Mouse (Mus musculus) heart, postnatal 10 days (tissue): ENCODE results near the gene Naaladl1. TPM values are rescaled to one million over a fixed set of nuclear protein-coding genes. Genes with fewer than 3 reads are reported as not detected.

Source experiments
- total RNA-seq, 2 experiments: library from RNA; stranded (reverse); gene quantifications; 2 replicates each; pipeline ENCODE4 v1.2.3; 2021

Gene Naaladl1
- total RNA-seq, 2 experiments from 2014 or later: 0.10 to 0.17 TPM

Other genes starting within 250 kb of the Naaladl1 start
- 10 to 100 TPM; 19.0 to 20.5 TPM for gene Frmd8, start 230.5 kb upstream of the Naaladl1 start, total RNA-seq
- 1 to 10 TPM; 4.6 to 5.9 TPM for gene Slc25a45, start 228.0 kb upstream of the Naaladl1 start, total RNA-seq
- 1 to 10 TPM; 1.1 to 1.2 TPM for gene Tigd3, start 211.6 kb upstream of the Naaladl1 start, total RNA-seq
- 100 to 1,000 TPM; 100 to 101 TPM for gene Dpf2, start 192.8 kb upstream of the Naaladl1 start, total RNA-seq
- gene Cdc42ep2, start 181.0 kb upstream of the Naaladl1 start, total RNA-seq: 10 to 100 TPM; 14.0 to 16.0 TPM
- 10 to 100 TPM; 21.1 TPM for gene Pola2, start 141.6 kb upstream of the Naaladl1 start, total RNA-seq
- gene Slc22a20, start 119.6 kb upstream of the Naaladl1 start, total RNA-seq: not detected
- 10 to 100 TPM; 32.6 to 37.8 TPM for gene Capn1, start 89.9 kb upstream of the Naaladl1 start, total RNA-seq
- 10 to 100 TPM; 19.5 TPM for gene Syvn1, start 59.2 kb upstream of the Naaladl1 start, total RNA-seq
- 10 to 100 TPM; 41.7 to 46.7 TPM for gene Mrpl49, start 48.0 kb upstream of the Naaladl1 start, total RNA-seq
- gene Fau, start 47.9 kb upstream of the Naaladl1 start, total RNA-seq: 100 to 1,000 TPM; 738 to 768 TPM
- 10 to 100 TPM; 13.6 to 13.9 TPM for gene Znhit2, start 44.6 kb upstream of the Naaladl1 start, total RNA-seq
- gene Tm7sf2, start 37.4 kb upstream of the Naaladl1 start, total RNA-seq: 1 to 10 TPM; 2.7 to 2.9 TPM
- gene Vps51, start 28.6 kb upstream of the Naaladl1 start, total RNA-seq: 10 to 100 TPM; 36.4 TPM
- gene Tmem262, start 25.7 kb upstream of the Naaladl1 start, total RNA-seq: not detected
- not detected for gene Gm28374, start 23.5 kb upstream of the Naaladl1 start, total RNA-seq
- 10 to 100 TPM; 24.4 to 26.3 TPM for gene Zfpl1, start 20.8 kb upstream of the Naaladl1 start, total RNA-seq
- 1 to 10 TPM; 3.8 to 5.0 TPM for gene Cdca5, start 20.8 kb upstream of the Naaladl1 start, total RNA-seq
- gene AC131692.1, start 11.4 kb upstream of the Naaladl1 start, total RNA-seq: under 1 TPM in 1 of 2 experiments, not detected in 1; 0.43 TPM
- gene Sac3d1, start 12.9 kb downstream of the Naaladl1 start, total RNA-seq: 10 to 100 TPM; 10.2 to 13.9 TPM
- gene Snx15, start 22.5 kb downstream of the Naaladl1 start, total RNA-seq: 10 to 100 TPM; 12.5 to 12.6 TPM
- gene Batf2, start 35.2 kb downstream of the Naaladl1 start, total RNA-seq: under 1 TPM; 0.31 to 0.32 TPM
- 10 to 100 TPM; 60.5 to 63.5 TPM for gene Arl2, start 35.8 kb downstream of the Naaladl1 start, total RNA-seq
- gene Majin, start 78.6 kb downstream of the Naaladl1 start, total RNA-seq: not detected
- not detected for gene Gpha2, start 120.6 kb downstream of the Naaladl1 start, total RNA-seq
- gene Ppp2r5b, start 130.1 kb downstream of the Naaladl1 start, total RNA-seq: 10 to 100 TPM; 30.7 to 31.7 TPM
- 10 to 100 TPM; 17.7 to 19.0 TPM for gene Atg2a, start 135.9 kb downstream of the Naaladl1 start, total RNA-seq
- 100 to 1,000 TPM; 129 to 181 TPM for gene Ehd1, start 170.9 kb downstream of the Naaladl1 start, total RNA-seq
- 1 to 10 TPM; 9.6 to 9.9 TPM for gene Cdc42bpg, start 200.7 kb downstream of the Naaladl1 start, total RNA-seq
- gene Men1, start 229.2 kb downstream of the Naaladl1 start, total RNA-seq: 10 to 100 TPM; 18.6 to 21.8 TPM
- gene Map4k2, start 235.4 kb downstream of the Naaladl1 start, total RNA-seq: 10 to 100 TPM; 52.3 to 52.4 TPM